In the genomic region with DNA sequence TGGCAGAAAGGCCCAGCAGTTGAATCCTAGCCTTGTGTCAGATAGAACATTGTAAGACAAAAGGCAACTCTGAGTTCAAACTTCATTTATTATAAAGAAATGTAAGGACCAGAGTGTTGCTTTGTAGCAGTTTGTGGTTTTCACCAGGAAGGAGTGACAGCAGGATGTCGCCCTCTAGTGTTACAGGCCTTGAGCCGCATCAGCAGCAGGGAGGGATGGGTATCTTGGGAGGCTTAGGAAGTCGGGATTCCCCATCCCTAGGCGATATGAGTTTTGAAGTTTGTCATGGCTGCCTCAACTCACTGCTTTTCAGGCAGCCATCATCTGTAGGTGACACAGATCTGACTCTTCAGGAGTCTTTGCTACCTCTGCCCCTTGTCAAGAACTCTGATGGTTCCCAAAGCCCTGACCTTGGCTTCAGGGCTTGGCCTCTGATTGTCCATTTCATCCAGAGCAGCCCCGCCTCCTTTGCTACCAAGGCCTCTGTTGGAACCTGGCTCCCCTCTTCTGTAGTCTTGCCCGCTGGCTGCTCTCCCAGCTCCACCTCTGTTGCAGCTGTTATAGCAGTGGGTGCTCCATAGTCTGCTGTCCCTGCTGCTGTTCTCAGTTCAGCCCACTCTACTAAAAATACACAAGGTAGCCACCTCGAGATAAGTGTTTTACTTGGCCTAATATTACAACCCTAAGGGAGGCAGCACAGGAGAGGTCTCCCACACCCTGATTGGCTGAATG, we compare ENCODE assay signal across 9 mouse cellular contexts. TPM values are rescaled to one million over a fixed set of nuclear protein-coding genes. Genes with fewer than 3 reads are reported as not detected.
A peak's percentile ranks its signal among the peaks of the same experiment; 100 is the strongest.
DNase-seq lines count a peak whose midpoint lies in the region; TF ChIP-seq lines count a peak whose summit lies in the region.
"Had no signal": no experiment of that assay in that cellular context is flagged by ENCODE, and none has a peak within 500 bp of the region (broad histone marks: within the 10 kb centered on the region; RNA-seq: fewer than 3 reads in every experiment).

No protein-coding gene starts in this region.

- whole genome bisulfite sequencing in thymus, adult 2 months = 55% methylated on average over 7 of the region's 7 CpGs
- WGBS in small intestine, adult 2 months = 34% methylated on average over 7 of the region's 7 CpGs

- TF ChIP-seq CTCF in thymus, adult 2 months (IDR thresholded peaks at IDR 0.05; ENCODE audit: borderline replicate concordance, control insufficient read depth, extremely low read depth, insufficient read depth, low read length, poor library complexity) = 0 out of 2 replicates have a peak, but pooled peaks have one; percentile 18
- peak; percentile 46; the same call in 1 of the 2 replicates for TF ChIP-seq CTCF in small intestine, adult 2 months (IDR thresholded peaks at IDR 0.05; ENCODE audit: extremely low read depth, insufficient read length, insufficient replicate concordance, low read depth, low read length)

- no peaks in the 10 kb centered on the region for H3K27me3 ChIP-seq in thymus, adult 2 months (ENCODE audit: control insufficient read depth, insufficient read depth, low read length)
- no peaks in the 10 kb centered on the region for H3K27me3 ChIP-seq in small intestine, adult 2 months (ENCODE audit: control insufficient read depth, insufficient read depth, low read length)

- no peaks in the 10 kb centered on the region for H3K36me3 ChIP-seq in thymus, adult 2 months (ENCODE audit: control insufficient read depth, insufficient read depth, low read length)
- H3K36me3 ChIP-seq in small intestine, adult 2 months (ENCODE audit: control insufficient read depth, insufficient read depth, low read length) = no peaks in the 10 kb centered on the region

- no peak overlapping the region for H3K27ac ChIP-seq in thymus, adult 2 months (ENCODE audit: control insufficient read depth, insufficient read depth, low read length)
- no peak overlapping the region for H3K27ac ChIP-seq in small intestine, adult 2 months (ENCODE audit: insufficient read depth, low read depth, low read length)

- H3K4me1 ChIP-seq in thymus, adult 2 months (replicated peaks; ENCODE audit: control insufficient read depth, insufficient read depth, low read length) = no peaks in the 10 kb centered on the region
- H3K4me1 ChIP-seq in small intestine, adult 2 months (ENCODE audit: control insufficient read depth, insufficient read depth, insufficient read length, low read length) = peaks cover 2% of the 10 kb centered on the region; the same call in 1 of the 2 replicates

- no peak for TF ChIP-seq POLR2A in thymus, adult 2 months (IDR thresholded peaks at IDR 0.05; ENCODE audit: control insufficient read depth, extremely low read depth, insufficient read depth, low read length, poor library complexity)
- no peak for TF ChIP-seq POLR2A in small intestine, adult 2 months (IDR thresholded peaks at IDR 0.05; ENCODE audit: low read depth, low read length)

- H3K4me3 ChIP-seq in thymus, adult 2 months (ENCODE audit: control insufficient read depth, insufficient read depth, low read length) = no peak overlapping the region
- H3K4me3 ChIP-seq in small intestine, adult 2 months (ENCODE audit: low read depth, low read length) = no peak overlapping the region

- intact Hi-C loops in gastrocnemius, postnatal 36 days (cut with DNase I) = no loop called here
- intact Hi-C loops in left cerebral cortex, postnatal 36 days (cut with DNase I) = no loop called here

- peak; percentile 24 for DNase-seq in gastrocnemius, adult 18-20 months (ENCODE audit: low spot score)
- DNase-seq in gastrocnemius, postnatal 36 days = no peak
- DNase-seq in thymus, adult 2 months = no peak
- DNase-seq in thymus, adult 18-20 months = no peak
- peak; percentile 45 for DNase-seq in heart, adult 8-10 months (ENCODE audit: low spot score)
- peak; percentile 21 to 38 for DNase-seq in left cerebral cortex, postnatal 36 days (ENCODE audit: low spot score in 2 of 2)
- no peak for DNase-seq in cerebellum, adult 9-10 months

RNA-seq across cellular contexts. Expression of a gene that starts 16.1 kb away (rescaled TPM):
- total RNA-seq in gastrocnemius, adult 18-20 months (2021) = 1 to 10 TPM; 3.5 to 4.6 TPM
- total RNA-seq in gastrocnemius, postnatal 36 days (2021) = 1 to 10 TPM; 4.5 to 4.6 TPM
- 8.8 and 10.2 TPM in 2 replicates for polyA plus RNA-seq in thymus, adult 2 months (2012; rRNA removed)
- total RNA-seq in heart, adult 8-10 months (2022) = 10 to 100 TPM; 14.6 to 17.0 (median 15.0) TPM
- 1 to 10 TPM; 3.3 to 4.6 TPM for total RNA-seq in left cerebral cortex, postnatal 36 days (2021)
- polyA plus RNA-seq in small intestine, adult 2 months (2012; rRNA removed) = 2.6 and 4.3 TPM in 2 replicates

RNA-seq across cellular contexts. Expression of a gene that starts 47.5 kb away (rescaled TPM):
- not detected for total RNA-seq in gastrocnemius, adult 18-20 months (2021)
- not detected for total RNA-seq in gastrocnemius, postnatal 36 days (2021)
- not detected in 2 replicates for polyA plus RNA-seq in thymus, adult 2 months (2012; rRNA removed)
- total RNA-seq in heart, adult 8-10 months (2022) = not detected
- total RNA-seq in left cerebral cortex, postnatal 36 days (2021) = not detected
- polyA plus RNA-seq in small intestine, adult 2 months (2012; rRNA removed) = not detected in 2 replicates
- polyA plus RNA-seq: neural tube, embryonic 14.5 days had no signal

Comparison
In these comparisons a context has a peak if more than half of its experiments do, and no peak if none do; other contexts are left out.
1. DNase-seq: peak in gastrocnemius, adult 18-20 months (single experiment), heart, adult 8-10 months (single experiment) and left cerebral cortex, postnatal 36 days (2 of 2); none in gastrocnemius, postnatal 36 days (0 of 2), thymus, adult 2 months (single experiment), thymus, adult 18-20 months (0 of 2) and cerebellum, adult 9-10 months (single experiment).